Mouse (Mus musculus) thymus, postnatal 36 days (tissue): ENCODE results near the gene Atp8a2.
"Not testable (repeated sequence)": the region's sequence is repeated elsewhere in the genome, so short reads cannot be mapped to it uniquely, and the experiment has no call there.

ENCODE experiments used
- DNase-seq, 2 experiments: peaks; one replicate each; pipeline ENCODE4 v3.0.0; 2022; ENCODE audit warnings: mixed read lengths in 2 of 2

Atp8a2 gene

DNA sequence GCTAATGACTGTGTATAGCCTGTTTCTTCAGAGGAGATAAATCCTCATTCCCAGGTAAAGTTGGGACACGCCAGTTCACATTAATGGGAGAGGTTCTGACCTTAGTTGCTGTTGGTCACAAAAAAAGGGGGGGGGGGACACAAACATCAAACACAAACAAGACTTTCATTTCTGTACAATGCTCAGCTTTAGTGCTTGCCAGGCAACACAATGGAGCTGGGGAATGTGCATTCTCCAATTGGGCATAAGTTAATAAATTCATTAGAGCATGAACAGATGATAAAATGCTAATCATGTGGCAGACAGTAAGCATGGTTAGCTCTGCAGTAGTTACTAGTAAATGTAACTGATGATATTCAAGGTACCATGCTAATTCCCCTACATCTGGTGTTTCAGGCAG, 195.2 kb downstream of the Atp8a2 start:
- DNase-seq = no peak

DNA sequence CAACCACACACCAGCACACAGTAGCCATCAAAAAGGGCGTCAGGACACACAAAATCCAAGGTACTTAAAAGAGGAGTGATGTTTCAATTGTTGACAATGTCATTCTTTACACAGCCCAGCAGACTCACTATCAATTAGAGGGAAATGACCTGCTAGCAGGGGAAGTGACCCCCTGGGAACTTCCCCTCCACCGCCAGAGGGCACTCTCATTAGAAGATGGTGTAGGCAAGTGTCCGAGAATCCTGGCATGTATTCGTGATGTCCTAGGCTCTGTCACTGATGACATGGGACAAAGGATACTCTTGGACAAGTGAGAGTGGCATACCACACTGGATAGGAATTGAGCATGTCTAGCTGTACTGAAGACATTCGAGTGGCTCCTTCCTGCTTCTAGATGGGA, 208.1 kb downstream of the Atp8a2 start:
- no peak for DNase-seq

DNA sequence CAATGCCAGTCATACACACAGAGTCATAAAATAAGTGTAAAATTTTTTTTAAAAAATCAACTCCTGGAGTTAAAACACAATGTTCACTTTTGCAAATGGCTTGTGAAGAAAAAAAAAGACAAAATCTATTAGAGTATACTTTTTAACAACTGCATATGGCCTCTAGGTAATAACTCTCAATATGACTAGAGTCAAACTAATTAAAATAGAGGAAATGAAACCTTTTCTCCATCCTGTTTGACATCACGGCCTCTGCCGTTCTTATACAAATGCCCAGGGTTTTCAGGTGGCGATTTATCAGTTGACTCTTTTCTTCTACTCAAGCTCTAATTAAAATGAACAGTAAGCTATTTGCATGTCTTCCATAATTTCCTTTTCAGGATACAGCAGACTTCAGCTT, 209.0 kb downstream of the Atp8a2 start:
- no peak for DNase-seq

DNA sequence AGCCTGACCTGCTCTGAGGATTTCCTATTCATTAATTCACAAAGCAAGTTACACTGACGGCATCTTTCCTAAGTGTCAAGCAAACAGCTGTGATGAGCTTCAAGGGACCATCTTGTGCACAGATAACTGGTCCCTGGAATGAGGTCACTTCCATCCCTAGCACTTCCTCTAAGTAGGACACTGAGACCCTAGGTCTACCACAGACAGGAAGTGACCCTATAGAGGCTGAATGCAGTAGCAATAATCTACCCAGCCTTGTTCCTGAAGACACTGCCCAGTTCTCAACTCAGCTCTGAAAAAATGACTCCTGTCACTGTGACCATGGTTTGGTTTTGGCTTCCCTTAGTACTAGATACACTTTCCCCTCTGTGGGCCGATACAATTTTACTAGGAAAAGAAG, 219.0 kb downstream of the Atp8a2 start:
- no peak for DNase-seq

DNA sequence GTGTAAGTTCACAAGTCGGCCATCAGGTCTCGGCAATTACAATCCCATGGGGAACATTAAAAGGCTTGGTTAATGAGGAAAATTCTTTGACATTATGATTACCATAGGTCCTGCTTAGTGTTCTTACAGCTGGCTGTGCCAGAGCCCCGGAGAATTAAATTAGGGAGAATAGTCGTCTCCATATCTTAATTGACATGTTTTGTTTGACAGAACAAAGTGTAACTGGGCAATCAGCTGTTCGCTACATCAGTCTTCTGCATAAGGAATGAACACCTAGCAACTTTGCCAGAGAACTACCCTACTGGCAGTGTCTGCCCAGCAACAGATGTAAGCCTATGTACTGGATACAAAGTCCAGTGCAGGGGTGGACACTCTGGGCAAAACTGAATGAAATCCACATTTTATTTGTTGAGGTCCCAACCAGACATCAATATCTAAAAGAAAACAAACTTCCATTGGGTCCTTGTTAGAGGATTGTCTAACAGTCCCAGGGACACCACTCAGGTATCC, 225.7 kb downstream of the Atp8a2 start:
- DNase-seq = no peak

DNA sequence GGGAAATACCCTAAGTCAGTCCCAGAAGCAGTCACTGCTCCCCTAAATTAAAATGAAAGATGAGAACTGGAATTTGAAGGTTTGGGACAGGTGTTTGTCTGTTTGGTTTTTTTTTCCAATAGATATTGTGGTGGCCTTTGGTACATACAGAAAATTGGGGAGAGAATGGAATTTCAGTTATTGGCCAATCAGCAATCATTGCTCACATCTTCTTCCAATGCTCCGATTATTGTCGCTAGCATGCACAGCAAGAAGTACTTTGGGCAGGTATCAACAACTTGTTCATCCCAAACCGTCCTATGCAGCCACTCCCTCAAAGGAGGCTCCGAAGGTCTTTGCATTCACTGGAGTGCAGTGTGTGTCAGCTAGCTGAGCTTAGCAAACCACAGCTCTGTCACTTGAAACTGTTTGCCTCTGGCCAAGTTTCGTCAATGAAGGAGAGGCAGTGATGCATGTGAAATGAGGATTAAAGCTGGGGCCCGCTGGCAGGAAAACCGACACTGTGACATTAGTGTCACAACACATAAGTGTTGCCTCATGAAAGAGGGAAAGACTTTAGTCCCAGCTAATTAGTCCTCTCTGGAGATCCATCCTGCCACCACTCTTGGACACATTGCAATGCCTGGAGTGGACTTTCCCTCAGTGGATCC, 227.4 kb downstream of the Atp8a2 start:
- DNase-seq = no peak

DNA sequence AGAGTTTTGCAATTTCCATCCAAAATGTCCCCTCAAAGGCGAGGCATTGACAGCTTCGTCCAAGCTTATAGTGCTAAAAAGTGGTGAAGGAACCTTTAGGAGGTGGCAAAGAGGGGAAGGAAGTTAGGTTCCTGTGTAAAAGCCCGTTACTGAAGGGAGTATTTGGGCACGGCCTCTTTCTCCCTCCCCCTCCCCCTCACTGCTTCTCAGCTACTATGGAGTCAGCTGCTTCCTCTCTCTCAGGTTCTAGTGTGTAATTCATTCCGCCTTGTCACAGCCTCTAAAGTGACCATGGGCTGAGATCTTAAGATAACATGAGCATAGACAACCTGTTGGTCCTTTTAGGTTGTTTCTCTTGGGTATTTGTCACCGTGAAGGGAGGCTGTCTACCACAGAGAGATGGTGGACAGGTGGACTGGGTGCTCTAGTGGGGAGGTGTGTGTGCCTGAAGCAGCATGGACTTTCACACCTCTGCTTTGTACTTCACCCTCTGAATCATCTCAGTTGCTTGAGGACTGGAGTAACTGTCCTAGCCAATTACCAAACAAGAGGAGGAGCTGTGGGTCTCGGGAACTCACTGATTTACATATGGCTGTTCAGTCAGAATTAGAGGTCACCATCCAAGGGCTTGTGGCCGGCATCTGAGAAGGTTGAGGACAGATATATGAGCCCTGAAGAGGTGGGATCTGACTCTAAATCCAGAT, 229.0 kb downstream of the Atp8a2 start:
- DNase-seq = no peak

DNA sequence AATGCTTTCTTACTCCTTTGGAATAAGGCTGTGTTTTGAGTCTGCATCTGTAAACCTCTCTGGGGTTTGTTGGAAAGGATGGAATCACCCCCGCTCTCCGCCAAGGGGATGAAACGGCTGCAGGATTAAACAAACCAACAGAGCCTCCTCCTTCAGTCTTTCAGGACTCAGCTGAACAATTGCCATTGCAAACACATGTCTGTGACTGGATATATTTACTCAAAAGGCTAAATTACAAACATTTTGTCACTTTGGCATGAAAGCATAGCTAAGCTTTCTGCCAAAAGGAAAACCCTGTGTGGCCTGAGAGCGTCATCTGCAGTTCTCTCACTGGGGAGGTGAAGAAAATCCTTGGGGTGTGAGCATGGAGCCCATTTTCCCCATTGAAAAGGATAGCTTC, 230.0 kb downstream of the Atp8a2 start:
- DNase-seq = no peak

DNA sequence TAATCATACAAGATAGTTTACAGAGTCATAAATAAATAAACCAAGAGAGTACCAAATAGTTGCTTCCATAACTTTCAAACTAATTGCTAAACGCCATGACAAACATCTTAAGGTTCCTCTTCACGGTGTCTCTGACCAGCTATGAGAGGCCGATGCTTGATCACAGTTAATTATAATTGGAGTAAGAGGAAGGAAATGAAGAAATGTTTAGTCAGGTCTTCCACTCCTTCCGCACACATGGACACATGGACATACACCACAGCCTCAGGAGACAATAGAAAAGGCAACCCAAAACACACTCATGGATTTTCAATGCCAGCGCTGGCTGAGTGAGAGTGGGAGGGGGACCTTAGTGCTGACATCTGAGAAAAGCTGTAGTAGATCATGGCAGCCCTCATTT, 232.4 kb downstream of the Atp8a2 start:
- no peak for DNase-seq

DNA sequence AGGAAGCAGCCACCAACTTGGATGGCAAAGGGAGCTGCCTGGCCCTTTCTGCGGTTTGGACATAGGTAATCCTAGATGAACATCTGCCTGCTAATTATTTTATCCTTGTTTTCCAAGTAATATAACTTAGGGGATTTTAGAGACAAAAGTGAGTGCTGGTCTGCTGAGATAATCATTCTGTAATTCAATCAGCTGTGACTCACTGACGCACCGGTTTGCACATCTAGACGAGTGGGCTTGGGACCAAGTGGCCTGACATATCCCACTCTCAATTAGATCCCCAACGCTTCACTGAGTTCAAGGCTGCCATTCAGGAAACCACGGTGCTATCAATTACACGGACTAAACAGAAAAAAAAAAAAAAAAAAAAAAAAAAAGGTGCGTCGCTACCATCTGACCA, 236.0 kb downstream of the Atp8a2 start:
- no peak for DNase-seq

DNA sequence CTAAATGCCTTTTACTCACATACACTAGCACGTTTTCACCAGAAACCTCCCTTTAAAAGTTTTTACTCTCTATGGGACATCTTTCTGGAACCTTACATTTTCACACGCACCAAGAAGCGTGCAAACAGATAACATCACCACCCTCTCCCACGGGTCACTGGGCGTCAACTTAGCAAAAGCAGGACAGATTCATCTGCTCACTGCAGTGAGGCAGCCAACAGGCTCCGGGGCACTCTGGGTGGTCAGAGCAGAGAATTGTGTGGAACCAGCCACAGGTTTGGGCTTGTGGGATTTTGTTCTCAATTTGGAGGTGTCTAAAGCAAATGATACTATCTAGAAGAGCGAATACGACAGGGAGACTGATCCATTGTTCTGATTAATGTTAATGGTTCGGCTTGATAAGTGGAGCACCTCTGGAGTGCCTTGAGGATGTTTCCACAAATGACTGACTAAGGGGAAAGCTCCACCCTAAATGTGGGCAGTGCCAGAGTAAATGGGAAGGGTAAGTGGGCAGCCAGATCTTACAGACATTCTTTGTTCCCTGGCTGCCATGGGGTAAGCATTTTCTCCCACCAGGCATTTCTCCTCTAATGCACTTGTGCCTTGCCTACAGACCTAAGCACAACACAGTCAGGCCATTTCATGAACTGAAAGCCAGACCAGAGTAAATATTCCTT, 236.6 kb downstream of the Atp8a2 start:
- DNase-seq = no peak

DNA sequence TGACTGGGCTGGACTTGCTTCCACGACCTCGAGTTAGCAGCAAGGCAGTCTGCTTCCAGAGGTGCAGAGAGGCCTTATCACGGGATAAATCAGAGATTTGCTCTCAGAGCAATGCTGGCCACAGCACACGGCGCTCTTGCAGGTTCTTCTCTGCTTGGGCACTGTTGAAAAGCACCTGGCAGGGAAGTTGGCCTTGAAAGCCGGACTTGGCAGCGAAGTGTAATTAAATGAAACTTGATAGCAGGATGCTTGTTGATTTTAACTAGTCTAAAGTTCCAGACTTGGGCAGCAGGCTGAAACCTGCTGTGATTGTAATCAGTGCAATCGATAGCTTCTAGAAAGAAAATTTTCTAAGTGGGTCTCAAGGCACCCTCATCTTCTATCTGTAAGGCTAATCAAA, 237.3 kb downstream of the Atp8a2 start:
- no peak for DNase-seq

DNA sequence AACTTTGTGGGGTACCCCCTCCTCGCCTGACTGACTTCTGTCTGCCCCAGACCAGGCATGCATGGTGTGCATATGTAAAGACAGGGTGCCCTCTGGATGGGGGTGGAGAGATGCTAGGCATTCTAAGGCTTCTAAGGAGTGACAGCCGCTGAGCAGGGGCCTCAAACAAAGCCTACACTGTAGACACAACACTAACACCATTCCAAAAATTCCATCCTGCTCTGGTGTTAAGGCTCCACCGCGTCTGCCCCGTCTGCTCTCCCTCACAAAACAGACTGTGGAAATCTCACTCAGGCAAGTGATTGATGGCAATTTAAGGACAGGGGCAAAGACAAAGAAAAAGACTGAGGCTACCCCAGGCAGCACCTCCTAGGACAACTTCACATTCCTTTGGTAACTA, 247.0 kb downstream of the Atp8a2 start:
- no peak for DNase-seq

DNA sequence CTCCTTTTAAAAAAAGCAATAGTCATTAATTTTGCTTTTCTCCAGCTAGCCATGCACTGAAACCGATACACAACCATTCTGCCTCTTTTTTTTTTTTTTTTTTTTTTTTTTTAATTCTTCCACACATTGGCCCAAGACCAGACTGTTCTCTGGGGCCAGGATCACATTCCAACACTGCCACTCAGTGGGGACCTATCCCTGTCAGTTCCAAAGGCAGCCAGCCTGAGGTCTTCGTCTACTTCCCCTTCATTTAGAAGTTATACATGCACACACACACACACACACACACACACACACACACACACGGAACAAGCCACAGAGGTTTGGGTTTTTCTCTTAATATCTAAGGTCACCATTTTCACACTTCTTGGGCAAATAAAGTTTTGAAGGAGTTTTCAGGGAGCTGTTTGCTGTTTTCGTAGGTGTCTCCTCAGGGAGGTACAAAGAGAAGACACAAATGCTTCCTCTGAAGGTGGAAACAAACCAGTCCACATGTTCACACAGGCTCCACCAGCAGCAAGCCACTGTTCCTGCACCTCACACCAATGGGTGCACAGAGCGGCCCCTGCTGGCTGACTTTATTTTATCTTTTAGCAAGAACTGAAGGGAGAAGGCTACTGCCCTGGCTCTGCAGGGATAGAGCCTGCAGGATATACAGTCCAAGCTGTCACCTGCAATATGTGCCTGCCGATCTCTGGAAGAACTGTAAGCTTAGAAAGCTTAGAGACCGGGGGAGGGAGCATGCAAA, 253.9 kb downstream of the Atp8a2 start:
- DNase-seq = peak; percentile 65 to 70

DNA sequence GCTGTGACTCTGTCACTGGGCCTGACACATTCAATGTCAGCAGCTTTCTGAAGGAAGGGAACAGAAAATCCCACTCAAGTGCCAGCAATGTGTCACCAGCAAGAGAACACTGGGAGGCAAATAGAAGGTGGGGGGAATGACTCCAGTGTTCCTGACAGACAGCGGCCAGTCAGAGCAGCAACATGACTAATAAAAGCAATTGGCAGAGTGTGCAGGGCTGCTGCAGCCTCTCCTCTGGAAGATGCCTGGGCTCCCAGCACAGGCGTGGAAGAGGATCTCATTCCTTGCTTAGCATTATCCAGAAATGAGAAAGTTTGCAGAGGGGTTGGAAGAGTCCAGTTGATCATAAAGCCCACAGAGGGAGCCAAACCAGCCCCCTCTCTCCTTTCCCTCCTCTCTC, 254.8 kb downstream of the Atp8a2 start:
- DNase-seq = no peak

DNA sequence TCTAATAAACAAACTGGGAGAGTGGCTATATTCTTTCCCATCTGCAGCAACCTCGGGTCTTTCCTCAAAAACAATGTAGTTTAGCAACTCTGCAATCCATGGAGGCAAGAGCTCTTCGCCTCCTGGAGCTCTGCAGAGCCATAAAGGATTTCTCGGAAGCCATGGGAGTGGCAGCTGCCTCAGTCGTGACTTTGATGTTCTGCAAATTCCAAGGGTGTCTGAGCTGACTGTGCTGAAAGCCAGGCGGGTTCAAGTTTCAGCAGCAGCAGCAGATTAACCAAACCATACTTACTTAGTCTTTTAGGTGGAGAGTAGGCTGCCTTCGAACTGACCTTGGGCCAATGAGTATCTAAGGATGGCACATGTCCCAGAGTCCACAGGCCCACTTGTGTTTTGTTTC, 264.6 kb downstream of the Atp8a2 start:
- no peak for DNase-seq

DNA sequence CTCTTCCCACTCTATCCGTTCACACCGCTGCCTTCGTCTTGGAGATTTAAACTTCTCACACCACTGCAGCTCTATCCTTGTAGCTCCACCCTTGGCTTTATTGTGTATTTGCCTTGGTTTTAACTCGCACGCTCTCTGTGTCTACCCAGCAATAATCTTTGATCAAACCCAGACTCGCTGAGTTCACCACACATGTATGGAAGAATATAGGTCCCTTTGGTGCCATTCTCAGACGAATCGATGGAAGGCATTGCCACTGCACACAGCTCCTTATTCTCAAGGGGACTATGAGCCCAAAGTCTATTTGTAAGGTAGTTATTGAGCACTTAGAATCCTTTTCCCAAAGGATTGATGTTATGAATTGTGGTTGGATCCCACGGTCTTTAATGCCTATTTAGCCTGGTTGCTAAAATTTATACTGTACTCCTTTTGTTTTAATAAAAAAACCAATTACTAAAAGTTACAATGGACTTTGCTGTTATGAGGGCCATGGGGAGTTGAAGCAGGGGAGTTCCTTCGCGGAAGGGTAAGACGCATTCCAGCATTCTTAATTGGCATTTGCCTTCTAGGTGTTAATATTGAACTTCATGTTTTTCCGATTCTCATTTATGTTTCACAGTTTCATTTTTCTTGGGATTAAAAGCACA, 265.4 kb downstream of the Atp8a2 start:
- no peak for DNase-seq

DNA sequence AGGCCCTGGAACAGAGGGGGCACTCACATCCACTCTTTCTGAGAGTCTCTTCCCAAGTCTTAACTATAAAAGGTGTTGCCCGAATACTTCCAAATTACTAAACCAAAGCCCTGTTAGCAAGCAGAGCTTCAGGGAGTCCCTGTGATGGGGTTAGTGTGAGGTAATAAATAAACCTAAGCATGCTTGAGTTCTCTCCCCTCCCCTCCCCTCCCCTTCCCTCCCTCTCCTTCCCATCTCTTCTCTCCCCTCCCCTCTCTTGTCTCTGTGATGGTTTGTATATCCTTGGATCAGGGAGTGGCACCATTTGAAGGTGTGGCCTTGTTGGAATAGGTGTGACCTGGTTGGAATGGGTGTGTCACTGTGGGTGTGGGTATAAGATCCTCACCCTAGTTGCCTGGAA, 267.8 kb downstream of the Atp8a2 start:
- DNase-seq = not testable (repeated sequence)

DNA sequence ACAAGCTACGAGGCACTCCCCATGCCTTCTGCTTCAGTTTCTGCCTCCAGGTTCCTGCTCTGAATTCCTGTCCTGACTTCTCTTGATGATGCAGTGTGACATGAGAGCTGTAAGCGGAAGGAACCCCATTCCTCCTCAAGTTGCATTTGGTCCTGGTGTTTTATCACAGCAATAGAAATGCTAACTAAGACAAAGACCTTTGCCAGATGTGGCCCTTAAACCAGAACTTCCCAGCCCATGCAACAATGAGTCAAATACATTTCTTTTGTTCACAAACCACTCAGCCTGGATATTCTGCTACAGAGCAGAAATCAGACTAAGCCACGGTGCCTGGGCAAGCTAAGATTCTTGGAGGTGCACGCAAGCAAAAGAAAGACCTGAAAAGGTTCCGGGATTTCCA, 268.2 kb downstream of the Atp8a2 start:
- DNase-seq = no peak

DNA sequence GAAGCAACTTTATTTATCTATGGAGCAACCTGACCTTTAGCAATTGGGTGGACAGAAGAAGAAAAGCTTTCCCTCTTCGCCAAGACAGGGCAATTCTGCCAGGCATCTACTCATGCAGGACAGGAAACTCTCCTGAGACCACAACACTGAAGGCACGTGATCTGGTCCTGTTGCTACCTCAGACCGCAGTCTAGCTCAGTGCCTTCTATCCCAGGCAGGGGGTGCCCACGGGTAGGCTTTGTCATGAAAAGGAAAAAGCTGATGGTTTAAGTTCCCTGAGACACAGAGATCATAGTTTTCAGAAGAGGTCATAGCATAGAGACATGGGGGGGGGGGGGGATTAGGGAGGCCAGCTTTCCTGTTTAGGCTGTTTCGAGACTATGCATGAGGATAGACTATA, 269.2 kb downstream of the Atp8a2 start:
- DNase-seq = no peak

DNA sequence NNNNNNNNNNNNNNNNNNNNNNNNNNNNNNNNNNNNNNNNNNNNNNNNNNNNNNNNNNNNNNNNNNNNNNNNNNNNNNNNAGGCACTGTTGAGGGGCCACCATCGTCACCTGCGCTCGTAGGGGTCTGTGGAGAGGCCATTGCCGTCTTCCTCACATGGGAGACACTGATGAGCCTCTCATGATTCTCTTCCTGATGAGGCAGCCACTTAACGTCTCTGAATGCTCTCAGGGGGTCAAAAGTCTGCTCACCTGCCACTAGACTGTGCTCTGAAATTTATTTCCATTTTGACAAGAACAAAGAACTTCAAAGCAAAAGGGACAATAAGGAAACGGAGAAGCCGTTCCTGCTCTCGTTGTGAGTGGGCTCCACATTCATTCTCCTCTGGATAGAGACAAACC, 277.1 kb downstream of the Atp8a2 start:
- DNase-seq = no peak

DNA sequence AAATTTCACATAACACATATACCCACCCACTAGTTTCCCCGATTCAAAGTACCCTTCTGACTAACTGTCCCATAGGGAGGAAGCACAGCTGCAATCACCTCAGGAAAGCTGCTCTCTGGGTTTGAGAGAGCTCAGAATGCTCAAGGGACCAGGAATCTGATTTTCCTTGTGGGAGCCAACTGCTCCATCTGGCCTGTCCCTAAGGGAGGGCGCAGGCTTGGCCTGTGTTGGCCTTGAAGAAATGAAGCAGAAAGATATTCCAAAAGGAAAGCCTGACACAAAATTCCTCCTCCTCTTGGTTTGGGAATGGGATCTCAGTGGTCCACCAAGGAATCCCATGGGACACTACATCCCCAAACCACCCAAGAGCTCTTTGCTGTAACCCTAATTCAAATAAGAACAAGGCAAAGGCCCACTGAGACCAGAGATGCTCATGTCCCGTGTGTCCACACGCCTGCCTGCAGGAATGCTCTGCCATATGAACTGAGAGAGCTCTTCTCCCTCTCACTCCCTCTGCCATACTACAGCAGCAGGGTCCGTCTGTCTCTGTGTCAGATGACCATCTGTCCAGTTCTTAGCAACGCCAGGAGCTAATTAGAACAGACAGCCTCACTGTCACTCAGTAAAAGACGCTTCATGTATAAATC, 293.4 kb downstream of the Atp8a2 start:
- DNase-seq = no peak
